20 mouse cellular contexts compared by ENCODE assay signal in genomic region chr11:118485780-118486179, GRCm38 (mm10). TPM values are rescaled to one million over a fixed set of nuclear protein-coding genes. Genes with fewer than 3 reads are reported as not detected.
A peak's percentile ranks its signal among the peaks of the same experiment; 100 is the strongest.
DNase-seq lines count a peak whose midpoint lies in the region; ATAC-seq and TF ChIP-seq lines count a peak whose summit lies in the region.
"Had no signal": no experiment of that assay in that cellular context is flagged by ENCODE, and none has a peak within 500 bp of the region (broad histone marks: within the 10 kb centered on the region; RNA-seq: fewer than 3 reads in every experiment).

No protein-coding gene starts in this region.

- no peak overlapping the region for H3K4me2 ChIP-seq in embryonic facial prominence, embryonic 15.5 days (replicated peaks)
- H3K4me2 ChIP-seq: forebrain, embryonic 12.5 days; hindbrain, embryonic 12.5 days had no signal

- no peaks in the 10 kb centered on the region for H3K9me3 ChIP-seq in embryonic facial prominence, embryonic 15.5 days (replicated peaks)
- no peaks in the 10 kb centered on the region for H3K9me3 ChIP-seq in embryonic facial prominence, embryonic 10.5 days
- H3K9me3 ChIP-seq: forebrain, embryonic 12.5 days; hindbrain, embryonic 12.5 days had no signal

- no peak for TF ChIP-seq CTCF in layer of hippocampus, adult 2 months (conservative IDR thresholded peaks at IDR 0.05)

- no peak for DNase-seq in embryonic facial prominence, embryonic 10.5 days (ENCODE audit: low spot score)
- DNase-seq in layer of hippocampus, adult 2 months (ENCODE audit: low spot score in 2 of 2), result no peak
- no peak for DNase-seq in layer of hippocampus, postnatal 36 days
- peak; percentile 38 for DNase-seq in urinary bladder, postnatal 25 days (ENCODE audit: low spot score)
- DNase-seq in urinary bladder, postnatal 4 days (ENCODE audit: low spot score in 2 of 2), result no peak
- no peak for DNase-seq in right cerebral cortex, postnatal 36 days (ENCODE audit: low spot score in 2 of 2)
- DNase-seq: adrenal gland, adult 8-10 months; adrenal gland, postnatal 36 days; B cell, adult 2 months; gastrocnemius, adult 2 months; gastrocnemius, postnatal 25 days; heart, postnatal 10 days; heart, postnatal 4 days had no signal

- H3K4me3 ChIP-seq in embryonic facial prominence, embryonic 15.5 days (replicated peaks), result no peak overlapping the region
- no peak overlapping the region for H3K4me3 ChIP-seq in embryonic facial prominence, embryonic 10.5 days
- H3K4me3 ChIP-seq in layer of hippocampus, adult 2 months, result no peak overlapping the region
- H3K4me3 ChIP-seq: forebrain, embryonic 12.5 days; gastrocnemius, adult 2 months; hindbrain, embryonic 12.5 days had no signal

- 70% methylated on average over 3 of the region's 3 CpGs for WGBS in embryonic facial prominence, embryonic 15.5 days
- WGBS in embryonic facial prominence, embryonic 10.5 days, result 85% methylated on average over 3 of the region's 3 CpGs

- ATAC-seq in embryonic facial prominence, embryonic 15.5 days (ENCODE audit: insufficient number of reproducible peaks, low FRiP score, low TSS enrichment, low read depth), result no peak
- ATAC-seq: CD4-positive, CD25-positive, alpha-beta regulatory T cell, adult 4 months; forebrain, embryonic 16.5 days had no signal

- H3K27me3 ChIP-seq in embryonic facial prominence, embryonic 15.5 days, result peaks cover 9% of the 10 kb centered on the region
- peaks cover 18% of the 10 kb centered on the region for H3K27me3 ChIP-seq in embryonic facial prominence, embryonic 10.5 days (replicated peaks; ENCODE audit: low read depth, poor library complexity, severe bottlenecking)

- H3K9ac ChIP-seq in embryonic facial prominence, embryonic 15.5 days, result no peak overlapping the region
- H3K9ac ChIP-seq: forebrain, embryonic 12.5 days; hindbrain, embryonic 12.5 days had no signal

- peaks cover 18% of the 10 kb centered on the region for H3K4me1 ChIP-seq in embryonic facial prominence, embryonic 15.5 days
- H3K4me1 ChIP-seq in embryonic facial prominence, embryonic 10.5 days, result peaks cover 31% of the 10 kb centered on the region

- H3K27ac ChIP-seq in embryonic facial prominence, embryonic 15.5 days (replicated peaks), result peak overlapping the region; percentile 53; the same call in 1 of the 2 replicates
- no peak overlapping the region for H3K27ac ChIP-seq in embryonic facial prominence, embryonic 10.5 days (replicated peaks)
- 0 out of 2 replicates have a peak overlapping the region, but pooled peaks have one; percentile 43 for H3K27ac ChIP-seq in layer of hippocampus, adult 2 months
- H3K27ac ChIP-seq: forebrain, embryonic 12.5 days; gastrocnemius, adult 2 months; hindbrain, embryonic 12.5 days had no signal

- H3K36me3 ChIP-seq in embryonic facial prominence, embryonic 15.5 days, result 0 out of 2 replicates have a peak, but pooled peaks cover 12% of the 10 kb centered on the region
- peaks cover 60% of the 10 kb centered on the region for H3K36me3 ChIP-seq in embryonic facial prominence, embryonic 10.5 days (replicated peaks)

RNA-seq across cellular contexts. Expression of gene Engase, which starts 9.2 kb away (rescaled TPM):
- polyA plus RNA-seq in embryonic facial prominence, embryonic 15.5 days (2015; fragmentation: Nextera tagmentation; extraction: Ambion mirVana), result 8.6 and 8.7 TPM in 2 replicates
- 7.9 and 8.5 TPM in 2 replicates for polyA plus RNA-seq in embryonic facial prominence, embryonic 10.5 days (2016; fragmentation: Nextera tagmentation; extraction: Ambion mirVana)
- total RNA-seq in layer of hippocampus, adult 2 months (2021), result 10 to 100 TPM; 14.8 TPM
- total RNA-seq in layer of hippocampus, postnatal 36 days (2021), result 10 to 100 TPM; 15.2 to 15.5 TPM

RNA-seq across cellular contexts. Expression of gene C1qtnf1, which starts 57.8 kb away (rescaled TPM):
- 19.0 and 23.0 TPM in 2 replicates for polyA plus RNA-seq in embryonic facial prominence, embryonic 15.5 days (2015; fragmentation: Nextera tagmentation; extraction: Ambion mirVana)
- 2.6 and 3.4 TPM in 2 replicates for polyA plus RNA-seq in embryonic facial prominence, embryonic 10.5 days (2016; fragmentation: Nextera tagmentation; extraction: Ambion mirVana)
- 1 to 10 TPM; 3.0 to 3.9 TPM for total RNA-seq in layer of hippocampus, adult 2 months (2021)
- 1 to 10 TPM; 2.2 to 2.7 TPM for total RNA-seq in layer of hippocampus, postnatal 36 days (2021)
- total RNA-seq: granulocyte monocyte progenitor cell, adult 5-6 weeks had no signal
- polyA plus RNA-seq: CD4-positive, CD25-positive, alpha-beta regulatory T cell, adult 4 months; G1E had no signal
